Mouse (Mus musculus) spleen, postnatal 10 days (tissue): ENCODE results near the gene Psma3.
"Not testable (repeated sequence)": the region's sequence is repeated elsewhere in the genome, so short reads cannot be mapped to it uniquely, and the experiment has no call there.

Experiments
- DNase-seq, 2 experiments: peaks; one replicate each; pipeline ENCODE4 v3.0.0; 2021 to 2022; ENCODE audit warnings: low spot score in 2 of 2

Psma3 gene

GRCm38 (mm10) chr12:71001456-71001855, 27.0 kb downstream of the Psma3 start:
- no peak for DNase-seq

GRCm38 (mm10) chr12:71003760-71004426, 29.5 kb downstream of the Psma3 start:
- no peak for DNase-seq

GRCm38 (mm10) chr12:71006141-71006540, 31.7 kb downstream of the Psma3 start:
- no peak for DNase-seq

GRCm38 (mm10) chr12:71006901-71007300, 32.5 kb downstream of the Psma3 start:
- no peak for DNase-seq

GRCm38 (mm10) chr12:71009769-71010168, 35.3 kb downstream of the Psma3 start:
- no peak for DNase-seq

- no peak for DNase-seq
Measured at GRCm38 (mm10) chr12:71014845-71015362, 40.5 kb downstream of the Psma3 start.

GRCm38 (mm10) chr12:71015363-71016210, 41.2 kb downstream of the Psma3 start, which contains the start of gene Arid4a:
TSS of gene Arid4a (plus strand) at chr12:71015990.
- peak; percentile 91 to 96 for DNase-seq

- DNase-seq: no peak
Measured at GRCm38 (mm10) chr12:71016211-71016502, 41.7 kb downstream of the Psma3 start.

GRCm38 (mm10) chr12:71016503-71017241, 42.3 kb downstream of the Psma3 start:
- peak; percentile 64 to 68 for DNase-seq

GRCm38 (mm10) chr12:71017242-71017571, 42.8 kb downstream of the Psma3 start:
- no peak for DNase-seq

GRCm38 (mm10) chr12:71017827-71018226, 43.4 kb downstream of the Psma3 start:
- no peak for DNase-seq

GRCm38 (mm10) chr12:71019211-71019610, 44.8 kb downstream of the Psma3 start:
- no peak for DNase-seq

GRCm38 (mm10) chr12:71024411-71024810, 50.0 kb downstream of the Psma3 start:
- DNase-seq: no peak

- not testable (repeated sequence) for DNase-seq
Measured at GRCm38 (mm10) chr12:71028265-71028664, 53.8 kb downstream of the Psma3 start.

GRCm38 (mm10) chr12:71030260-71030659, 55.8 kb downstream of the Psma3 start:
- DNase-seq: no peak

GRCm38 (mm10) chr12:71030722-71031121, 56.3 kb downstream of the Psma3 start:
- DNase-seq: no peak

- no peak for DNase-seq
Measured at GRCm38 (mm10) chr12:71035826-71036225, 61.4 kb downstream of the Psma3 start.

GRCm38 (mm10) chr12:71036729-71037404, 62.4 kb downstream of the Psma3 start:
- DNase-seq: no peak

- peak; percentile 15 to 75 for DNase-seq
Measured at GRCm38 (mm10) chr12:71040462-71040861, 66.0 kb downstream of the Psma3 start.

GRCm38 (mm10) chr12:71042451-71042850, 68.0 kb downstream of the Psma3 start:
- DNase-seq: no peak

GRCm38 (mm10) chr12:71043571-71043970, 69.2 kb downstream of the Psma3 start:
- no peak for DNase-seq

GRCm38 (mm10) chr12:71044488-71044887, 70.1 kb downstream of the Psma3 start:
- no peak for DNase-seq
